Mouse (Mus musculus): ENCODE data around the gene Jtb. TPM values are rescaled to one million over a fixed set of nuclear protein-coding genes. Genes with fewer than 3 reads are reported as not detected.

The Jtb gene
- polyA plus RNA-seq, 1 experiment from 2014 or later = 124 TPM

DNA sequence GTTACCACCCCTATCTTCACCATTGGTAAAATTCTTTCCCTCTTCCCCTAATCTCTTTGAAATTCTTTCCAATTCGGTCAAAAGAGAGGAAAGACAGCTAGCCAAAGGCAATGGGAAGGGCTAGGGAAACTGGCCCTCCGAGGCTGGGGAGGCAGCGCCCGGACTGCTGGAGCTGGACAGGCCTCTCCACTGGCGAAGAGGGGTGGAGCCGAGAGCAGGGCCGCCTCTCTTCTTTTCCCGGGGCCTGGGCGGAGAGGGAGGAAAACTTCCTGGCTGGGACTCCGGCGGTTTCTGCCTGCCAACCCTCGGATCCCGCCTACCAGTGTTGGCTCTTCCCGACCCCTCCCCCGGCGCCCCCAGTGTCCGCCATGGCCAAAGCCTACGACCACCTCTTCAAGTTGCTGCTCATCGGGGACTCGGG lies 10.9 kb upstream of the Jtb start:
- peak; percentile 84 for ATAC-seq

GRCm38 (mm10) chr3:90221123-90221522 lies 10.3 kb upstream of the Jtb start:
- H3K27ac ChIP-seq (ENCODE audit: low read depth, low read length) = no peak overlapping the region
- peak overlapping the region; percentile 61 for H3K9ac ChIP-seq (ENCODE audit: low read length)
- H3K4me2 ChIP-seq (ENCODE audit: low read length) = peak overlapping the region; percentile 82
- WGBS = 25% methylated on average over 5 of the region's 5 CpGs
- H3K27me3 ChIP-seq (replicated peaks; ENCODE audit: control insufficient read depth, insufficient read depth, low read length) = no peaks in the 10 kb centered on the region
- peaks cover 8% of the 10 kb centered on the region for H3K4me1 ChIP-seq (ENCODE audit: control insufficient read depth, insufficient read depth, low read length)
- H3K4me3 ChIP-seq (ENCODE audit: low read depth, low read length) = peak overlapping the region; percentile 40
- no peaks in the 10 kb centered on the region for H3K36me3 ChIP-seq (ENCODE audit: control insufficient read depth, insufficient read depth, low read length)
- H3K9me3 ChIP-seq (replicated peaks; ENCODE audit: control insufficient read depth, low read length) = no peaks in the 10 kb centered on the region
- DNase-seq (ENCODE audit: low spot score) (no peak), ATAC-seq (no peak)

More for the DNA sequence above, 10.9 kb upstream of the Jtb start:
- peaks cover 8% of the 10 kb centered on the region for H3K4me1 ChIP-seq (ENCODE audit: control insufficient read depth, insufficient read depth, low read length)
- H3K36me3 ChIP-seq (ENCODE audit: control insufficient read depth, insufficient read depth, low read length) = no peaks in the 10 kb centered on the region
- DNase-seq (ENCODE audit: low spot score) = peak; percentile 64
- 0% methylated on average over 16 of the region's 20 CpGs for WGBS
- peak overlapping the region; percentile 82 for H3K4me2 ChIP-seq (ENCODE audit: low read length)
- peak overlapping the region; percentile 44; the same call in 1 of the 2 replicates for H3K27ac ChIP-seq (ENCODE audit: low read depth, low read length)
- no peaks in the 10 kb centered on the region for H3K9me3 ChIP-seq (replicated peaks; ENCODE audit: control insufficient read depth, low read length)
- peak overlapping the region; percentile 61 for H3K9ac ChIP-seq (ENCODE audit: low read length)
- peak overlapping the region; percentile 40 for H3K4me3 ChIP-seq (ENCODE audit: low read depth, low read length)
- H3K27me3 ChIP-seq (replicated peaks; ENCODE audit: control insufficient read depth, insufficient read depth, low read length) = no peaks in the 10 kb centered on the region

GRCm38 (mm10) chr3:90222455-90222854 lies 8.9 kb upstream of the Jtb start:
- 87% methylated on average over 4 of the region's 4 CpGs for WGBS
- H3K9me3 ChIP-seq (replicated peaks; ENCODE audit: control insufficient read depth, low read length) = no peaks in the 10 kb centered on the region

DNA sequence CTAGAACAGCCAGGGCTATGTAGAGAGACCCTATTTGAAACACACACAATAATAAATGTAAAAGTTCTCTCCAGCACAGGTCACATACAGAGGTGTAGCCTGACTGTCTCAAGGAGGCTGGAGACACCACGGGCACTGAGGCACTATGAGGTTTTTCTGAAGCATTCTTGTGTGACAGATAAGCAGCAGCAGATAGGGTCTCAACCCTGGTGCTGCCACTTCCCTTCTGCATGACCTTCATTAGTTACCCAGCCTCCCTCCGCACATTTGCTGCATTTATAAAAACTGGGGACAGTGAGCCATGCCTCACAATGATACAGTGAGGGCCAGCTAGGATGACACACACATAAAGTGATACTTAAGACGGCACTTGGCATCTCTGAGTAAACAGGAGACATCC lies 8.5 kb upstream of the Jtb start:
- ATAC-seq (no peak), DNase-seq (ENCODE audit: low spot score) (no peak)
- WGBS = 90% methylated on average over 3 of the region's 3 CpGs
- Histone ChIP-seq H3K36me3 (ENCODE audit: control insufficient read depth, insufficient read depth, low read length) (no peaks in the 10 kb centered on the region), H3K4me1 (ENCODE audit: control insufficient read depth, insufficient read depth, low read length) (peaks cover 8% of the 10 kb centered on the region), H3K9me3 (replicated peaks; ENCODE audit: control insufficient read depth, low read length) (no peaks in the 10 kb centered on the region), H3K4me3 (ENCODE audit: low read depth, low read length) (no peak overlapping the region), H3K27ac (ENCODE audit: low read depth, low read length) (no peak overlapping the region), H3K9ac (ENCODE audit: low read length) (no peak overlapping the region), H3K27me3 (replicated peaks; ENCODE audit: control insufficient read depth, insufficient read depth, low read length) (no peaks in the 10 kb centered on the region), H3K4me2 (ENCODE audit: low read length) (no peak overlapping the region)

More at GRCm38 (mm10) chr3:90222455-90222854, 8.9 kb upstream of the Jtb start:
- H3K27ac ChIP-seq (ENCODE audit: low read depth, low read length) = no peak overlapping the region
- no peak for ATAC-seq
- H3K4me1 ChIP-seq (ENCODE audit: control insufficient read depth, insufficient read depth, low read length) = peaks cover 8% of the 10 kb centered on the region
- DNase-seq (ENCODE audit: low spot score) = no peak
- H3K36me3 ChIP-seq (ENCODE audit: control insufficient read depth, insufficient read depth, low read length) = no peaks in the 10 kb centered on the region
- H3K27me3 ChIP-seq (replicated peaks; ENCODE audit: control insufficient read depth, insufficient read depth, low read length) = no peaks in the 10 kb centered on the region
- no peak overlapping the region for H3K4me2 ChIP-seq (ENCODE audit: low read length)
- H3K9ac ChIP-seq (ENCODE audit: low read length) = no peak overlapping the region
- no peak overlapping the region for H3K4me3 ChIP-seq (ENCODE audit: low read depth, low read length)

GRCm38 (mm10) chr3:90224331-90224730 lies 7.1 kb upstream of the Jtb start:
- 75% methylated on average over 10 of the region's 10 CpGs for WGBS
- H3K4me3 ChIP-seq (ENCODE audit: low read depth, low read length) = no peak overlapping the region

DNA sequence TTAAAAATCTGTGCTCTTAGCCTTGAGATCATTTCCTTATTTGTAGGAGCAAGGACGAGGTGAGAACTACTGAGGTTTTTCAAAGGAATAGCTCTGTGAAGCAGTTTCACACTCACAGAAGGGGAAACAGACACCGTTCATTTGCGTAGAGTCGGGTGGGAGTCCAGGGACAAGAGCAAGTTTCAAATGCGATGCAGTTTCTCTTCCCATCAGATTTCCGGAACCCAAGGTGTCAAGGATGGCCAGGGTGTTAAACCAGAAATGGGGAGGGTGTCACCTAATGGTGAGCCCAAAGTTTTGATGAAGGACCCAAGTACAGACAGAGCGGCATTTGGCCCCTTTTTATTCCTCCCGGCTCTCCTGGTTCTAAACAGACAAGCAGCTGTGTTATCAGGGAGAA lies 322 bp upstream of the Jtb start:
- Histone ChIP-seq H3K27me3 (replicated peaks; ENCODE audit: control insufficient read depth, insufficient read depth, low read length) (no peaks in the 10 kb centered on the region), H3K36me3 (ENCODE audit: control insufficient read depth, insufficient read depth, low read length) (peaks cover 22% of the 10 kb centered on the region), H3K4me2 (ENCODE audit: low read length) (peak overlapping the region; percentile 86), H3K27ac (ENCODE audit: low read depth, low read length) (0 out of 2 replicates have a peak overlapping the region, but pooled peaks have one; percentile 90), H3K4me3 (ENCODE audit: low read depth, low read length) (peak overlapping the region; percentile 85), H3K9me3 (replicated peaks; ENCODE audit: control insufficient read depth, low read length) (no peaks in the 10 kb centered on the region), H3K9ac (ENCODE audit: low read length) (peak overlapping the region; percentile 83), H3K4me1 (ENCODE audit: control insufficient read depth, insufficient read depth, low read length) (0 out of 2 replicates have a peak, but pooled peaks cover 5% of the 10 kb centered on the region)
- DNase-seq (ENCODE audit: low spot score) (no peak), ATAC-seq (no peak)
- WGBS = 18% methylated on average over 8 of the region's 8 CpGs

More at GRCm38 (mm10) chr3:90224331-90224730, 7.1 kb upstream of the Jtb start:
- no peaks in the 10 kb centered on the region for H3K27me3 ChIP-seq (replicated peaks; ENCODE audit: control insufficient read depth, insufficient read depth, low read length)
- ATAC-seq (no peak), DNase-seq (ENCODE audit: low spot score) (no peak)
- H3K4me1 ChIP-seq (ENCODE audit: control insufficient read depth, insufficient read depth, low read length) = peaks cover 8% of the 10 kb centered on the region
- no peaks in the 10 kb centered on the region for H3K9me3 ChIP-seq (replicated peaks; ENCODE audit: control insufficient read depth, low read length)
- no peak overlapping the region for H3K4me2 ChIP-seq (ENCODE audit: low read length)
- H3K27ac ChIP-seq (ENCODE audit: low read depth, low read length) = no peak overlapping the region
- no peak overlapping the region for H3K9ac ChIP-seq (ENCODE audit: low read length)
- no peaks in the 10 kb centered on the region for H3K36me3 ChIP-seq (ENCODE audit: control insufficient read depth, insufficient read depth, low read length)

GRCm38 (mm10) chr3:90241251-90241650 lies 9.9 kb downstream of the Jtb start:
- DNase-seq (ENCODE audit: low spot score) = no peak

GRCm38 (mm10) chr3:90241669-90242358 lies 10.4 kb downstream of the Jtb start:
- H3K9me3 ChIP-seq (replicated peaks; ENCODE audit: control insufficient read depth, low read length) = no peaks in the 10 kb centered on the region
- H3K4me1 ChIP-seq (ENCODE audit: control insufficient read depth, insufficient read depth, low read length) = peaks cover 11% of the 10 kb centered on the region; the same call in 1 of the 2 replicates
- no peaks in the 10 kb centered on the region for H3K27me3 ChIP-seq (replicated peaks; ENCODE audit: control insufficient read depth, insufficient read depth, low read length)
- DNase-seq (ENCODE audit: low spot score) (no peak), ATAC-seq (no peak)
- H3K4me2 ChIP-seq (ENCODE audit: low read length) = no peak overlapping the region
- no peaks in the 10 kb centered on the region for H3K36me3 ChIP-seq (ENCODE audit: control insufficient read depth, insufficient read depth, low read length)
- 87% methylated on average over 10 of the region's 10 CpGs for WGBS
- H3K27ac ChIP-seq (ENCODE audit: low read depth, low read length) = no peak overlapping the region
- H3K9ac ChIP-seq (ENCODE audit: low read length) = no peak overlapping the region
- H3K4me3 ChIP-seq (ENCODE audit: low read depth, low read length) = no peak overlapping the region

More at GRCm38 (mm10) chr3:90241251-90241650, 9.9 kb downstream of the Jtb start:
- H3K9ac ChIP-seq (ENCODE audit: low read length) = no peak overlapping the region
- no peak overlapping the region for H3K27ac ChIP-seq (ENCODE audit: low read depth, low read length)
- ATAC-seq = no peak
- peaks cover 11% of the 10 kb centered on the region; the same call in 1 of the 2 replicates for H3K4me1 ChIP-seq (ENCODE audit: control insufficient read depth, insufficient read depth, low read length)
- no peaks in the 10 kb centered on the region for H3K27me3 ChIP-seq (replicated peaks; ENCODE audit: control insufficient read depth, insufficient read depth, low read length)
- WGBS = 94% methylated on average over 2 of the region's 2 CpGs
- no peak overlapping the region for H3K4me3 ChIP-seq (ENCODE audit: low read depth, low read length)
- H3K36me3 ChIP-seq (ENCODE audit: control insufficient read depth, insufficient read depth, low read length) = peaks cover 4% of the 10 kb centered on the region
- H3K9me3 ChIP-seq (replicated peaks; ENCODE audit: control insufficient read depth, low read length) = no peaks in the 10 kb centered on the region
- no peak overlapping the region for H3K4me2 ChIP-seq (ENCODE audit: low read length)

All from forebrain, embryonic 14.5 days (tissue).